Mouse (Mus musculus) MEL (cell line): ENCODE results near the gene Llgl2. TPM values are rescaled to one million over a fixed set of nuclear protein-coding genes. Genes with fewer than 3 reads are reported as not detected.

ENCODE experiments used
- DNase-seq: peaks from one replicate; pipeline ENCODE4 v3.0.0; 2011; ENCODE audit warnings: low read depth, low spot score
- H3K27ac ChIP-seq: 2 replicates; pipeline ENCODE4 v1.5.1; 2012; ENCODE audit warnings: low read depth, mild to moderate bottlenecking, control low read depth, low read length, moderate library complexity; ENCODE audit not compliant: control insufficient read depth
- H3K27me3 ChIP-seq, 2 experiments: fragments of 150-350 bp in 1 of 2; sonication (generic) in 1 of 2; 2 replicates each; pipeline ENCODE4 v1.6.1; 2012; ENCODE audit warnings: low read length in 2 of 2, mild to moderate bottlenecking in 2 of 2, improper control_type of control experiment in 1 of 2, moderate library complexity in 1 of 2; ENCODE audit not compliant: insufficient read depth in 2 of 2, control insufficient read depth in 1 of 2
- H3K36me3 ChIP-seq, 2 experiments: 2 replicates each; pipeline ENCODE4 v1.6.1; 2012 to 2014; ENCODE audit warnings: low read length in 2 of 2, improper control_type of control experiment in 1 of 2, inconsistent platforms in 1 of 2, mild to moderate bottlenecking in 1 of 2; ENCODE audit not compliant: insufficient read depth in 2 of 2, control insufficient read depth in 1 of 2
- H3K4me1 ChIP-seq, 2 experiments: fragments of 150-350 bp in 1 of 2; sonication (generic) in 1 of 2; 2 replicates each; pipeline ENCODE4 v1.6.1; 2012; ENCODE audit warnings: low read length in 2 of 2, improper control_type of control experiment in 1 of 2, mild to moderate bottlenecking in 1 of 2; ENCODE audit not compliant: insufficient read depth in 2 of 2, control insufficient read depth in 1 of 2
- H3K4me3 ChIP-seq, 2 experiments: fragments of 150-350 bp in 1 of 2; sonication (generic) in 1 of 2; 2 replicates each; pipeline ENCODE4 v1.5.1; 2012; ENCODE audit warnings: low read depth in 2 of 2, low read length in 2 of 2, mild to moderate bottlenecking in 2 of 2, moderate library complexity in 2 of 2, control low read depth in 1 of 2, improper control_type of control experiment in 1 of 2; ENCODE audit not compliant: control insufficient read depth in 1 of 2, insufficient read depth in 1 of 2
- H3K79me2 ChIP-seq: 2 replicates; pipeline ENCODE4 v1.6.1; 2012; ENCODE audit warnings: mild to moderate bottlenecking, low read length, moderate library complexity; ENCODE audit not compliant: control insufficient read depth, poor library complexity, insufficient read depth
- H3K9ac ChIP-seq: 2 replicates; pipeline ENCODE4 v1.6.1; 2012; ENCODE audit warnings: low read depth, mild to moderate bottlenecking, control low read depth, low read length, moderate library complexity; ENCODE audit not compliant: control insufficient read depth, poor library complexity, severe bottlenecking
- H3K9me3 ChIP-seq: fragments of 150-350 bp; sonication (generic); replicated peaks from 2 replicates; pipeline ENCODE4 v1.6.1; 2012; ENCODE audit warnings: mild to moderate bottlenecking, low read length, improper control_type of control experiment, moderate library complexity; ENCODE audit not compliant: insufficient read depth
- BHLHE40 ChIP-seq: IDR thresholded peaks from 2 replicates; pipeline ENCODE4 v1.6.1; 2012; ENCODE audit warnings: low read depth, mild to moderate bottlenecking, inconsistent platforms, low read length, improper control_type of control experiment, borderline replicate concordance
- CHD1 ChIP-seq: IDR thresholded peaks from 2 replicates; pipeline ENCODE4 v1.6.1; 2012; ENCODE audit warnings: low read depth, mild to moderate bottlenecking, inconsistent platforms, low read length, improper control_type of control experiment
- CHD2 ChIP-seq: IDR thresholded peaks from 2 replicates; pipeline ENCODE4 v1.6.1; 2011; ENCODE audit warnings: low read length, improper control_type of control experiment
- E2F4 ChIP-seq: IDR thresholded peaks from 2 replicates; pipeline ENCODE4 v1.6.1; 2011; ENCODE audit warnings: low read depth, low read length, improper control_type of control experiment, borderline replicate concordance
- ELF1 ChIP-seq: IDR thresholded peaks from 2 replicates; pipeline ENCODE4 v1.6.1; 2014; ENCODE audit warnings: low read depth, mild to moderate bottlenecking, inconsistent platforms, low read length, improper control_type of control experiment, moderate library complexity
- EP300 ChIP-seq, 2 experiments: IDR thresholded peaks; 2 replicates each; pipeline ENCODE4 v1.6.1; 2011; ENCODE audit warnings: improper control_type of control experiment in 2 of 2, low read length in 2 of 2, low read depth in 1 of 2, mild to moderate bottlenecking in 1 of 2
- ETS1 ChIP-seq: IDR thresholded peaks from 2 replicates; pipeline ENCODE4 v1.6.1; 2012; ENCODE audit warnings: low read depth, mild to moderate bottlenecking, inconsistent platforms, low read length, improper control_type of control experiment, moderate library complexity
- GABPA ChIP-seq: IDR thresholded peaks from 2 replicates; pipeline ENCODE4 v1.6.1; 2012; ENCODE audit warnings: low read depth, mild to moderate bottlenecking, inconsistent platforms, low read length, improper control_type of control experiment, moderate library complexity
- GATA1 ChIP-seq: IDR thresholded peaks from 2 replicates; pipeline ENCODE4 v1.6.1; 2011; ENCODE audit warnings: low read depth, low read length, improper control_type of control experiment
- MAZ ChIP-seq: IDR thresholded peaks from 2 replicates; pipeline ENCODE4 v1.6.1; 2012; ENCODE audit warnings: low read depth, mild to moderate bottlenecking, inconsistent platforms, low read length, improper control_type of control experiment
- MXI1 ChIP-seq: IDR thresholded peaks from 2 replicates; pipeline ENCODE4 v1.6.1; 2011; ENCODE audit warnings: mild to moderate bottlenecking, low read depth, low read length, improper control_type of control experiment
- MYC ChIP-seq: IDR thresholded peaks from 2 replicates; pipeline ENCODE4 v1.6.1; 2011; ENCODE audit warnings: low read depth, mild to moderate bottlenecking, low read length, improper control_type of control experiment, moderate library complexity
- NELFE ChIP-seq: IDR thresholded peaks from 2 replicates; pipeline ENCODE4 v1.6.1; 2011; ENCODE audit warnings: low read depth, low read length, improper control_type of control experiment
- RCOR1 ChIP-seq: IDR thresholded peaks from 2 replicates; pipeline ENCODE4 v1.6.1; 2012; ENCODE audit warnings: low read depth, mild to moderate bottlenecking, inconsistent platforms, low read length, improper control_type of control experiment
- SIN3A ChIP-seq: IDR thresholded peaks from 2 replicates; pipeline ENCODE4 v1.6.1; 2012; ENCODE audit warnings: low read length, improper control_type of control experiment, inconsistent platforms
- TAL1 ChIP-seq: IDR thresholded peaks from 2 replicates; pipeline ENCODE4 v1.6.1; 2012; ENCODE audit warnings: mild to moderate bottlenecking, inconsistent platforms, low read length, moderate library complexity, mixed read lengths
- TCF12 ChIP-seq: IDR thresholded peaks from 2 replicates; pipeline ENCODE4 v1.6.1; 2014; ENCODE audit warnings: low read depth, mild to moderate bottlenecking, inconsistent platforms, low read length, improper control_type of control experiment, moderate library complexity
- ZC3H11A ChIP-seq: IDR thresholded peaks from 2 replicates; pipeline ENCODE4 v1.6.1; 2012; ENCODE audit warnings: low read depth, mild to moderate bottlenecking, inconsistent platforms, low read length, improper control_type of control experiment
- ZMIZ1 ChIP-seq: IDR thresholded peaks from 2 replicates; pipeline ENCODE4 v1.6.1; 2012; ENCODE audit warnings: low read depth, mild to moderate bottlenecking, inconsistent platforms, low read length, improper control_type of control experiment, moderate library complexity
- polyA plus RNA-seq, 2 experiments: library from polyadenylated mRNA; stranded (reverse) in 1 of 2; unstranded in 1 of 2; fragments of >175 nt in 1 of 2; fragments of >200 nt in 1 of 2; gene quantifications; 2 replicates each; pipeline versions ENCODE4 v1.2.1 to v1.2.4; 2012; ENCODE audit warnings: low replicate concordance in 2 of 2, low read depth in 1 of 2; ENCODE audit not compliant: insufficient read length in 2 of 2, insufficient read depth in 1 of 2, missing spikeins in 1 of 2
- total RNA-seq: library from RNA; depleted of rRNA; stranded (reverse); fragments of 300-350 nt; gene quantifications from 2 replicates; pipeline ENCODE4 v1.2.3, GENCODE M21; 2012

Gene Llgl2
- total and polyA plus RNA-seq, 3 experiments, result 15.9 to 22.6 TPM; not detected in 1

- H3K27ac ChIP-seq, result no peak overlapping the region
- DNase-seq, result no peak
- H3K4me1 ChIP-seq, result peaks cover 11 to 27% of the 10 kb centered on the region in 2 experiments
- H3K9me3 ChIP-seq, result no peaks in the 10 kb centered on the region
- H3K79me2 ChIP-seq, result no peaks in the 10 kb centered on the region
- no peak overlapping the region for H3K4me3 ChIP-seq
- no peak overlapping the region for H3K9ac ChIP-seq
- H3K27me3 ChIP-seq, result no peaks in the 10 kb centered on the region
- H3K36me3 ChIP-seq, result peaks cover 0 to 16% of the 10 kb centered on the region in 2 experiments; a peak in 2 of 4 replicates
- TF ChIP-seq ZC3H11A (no peak), E2F4 (no peak), CHD1 (no peak), MXI1 (no peak), GABPA (no peak), MAZ (no peak), ZMIZ1 (no peak), ELF1 (no peak), MYC (no peak), GATA1 (no peak), BHLHE40 (no peak)
Measured at GRCm38 (mm10) chr11:115830550-115831325, 6.9 kb downstream of the Llgl2 start.

- Histone ChIP-seq H3K4me3 (no peak overlapping the region), H3K79me2 (no peaks in the 10 kb centered on the region), H3K4me1 (peaks cover 11 to 29% of the 10 kb centered on the region in 2 experiments), H3K27ac (no peak overlapping the region), H3K9ac (no peak overlapping the region), H3K36me3 (peaks cover 0 to 16% of the 10 kb centered on the region in 2 experiments; a peak in 2 of 4 replicates), H3K9me3 (no peaks in the 10 kb centered on the region), H3K27me3 (no peaks in the 10 kb centered on the region)
- TF ChIP-seq GATA1 (peak; percentile 62), MXI1 (no peak), ETS1 (peak; percentile 67), CHD2 (peak; percentile 51; the same call in 1 of the 2 replicates), SIN3A (peak; percentile 52), NELFE (no peak), RCOR1 (peak; percentile 57; the same call in 1 of the 2 replicates), EP300 (IDR thresholded peaks at IDR 0.05; ENCODE audit: low read depth in 1 of 2, low read length in 2 of 2) (peak; percentile 77 to 85), TAL1 (peak; percentile 70), TCF12 (peak; percentile 97)
- peak; percentile 58 for DNase-seq
Measured at GRCm38 (mm10) chr11:115831518-115831917, 7.7 kb downstream of the Llgl2 start.
